Mouse (Mus musculus): ENCODE data around the gene Srgap2. TPM values are rescaled to one million over a fixed set of nuclear protein-coding genes. Genes with fewer than 3 reads are reported as not detected.

Gene Srgap2
- polyA plus RNA-seq, 1 experiment from 2014 or later: 27.2 TPM

GRCm38 (mm10) chr1:131491579-131491978 is 35.6 kb downstream of the Srgap2 start:
- H3K4me3 ChIP-seq (replicated peaks): no peak overlapping the region
- peak; percentile 68 for ATAC-seq (ENCODE audit: low FRiP score)
- peaks cover 31% of the 10 kb centered on the region for H3K4me1 ChIP-seq
- peak overlapping the region; percentile 9; the same call in 1 of the 2 replicates for H3K4me2 ChIP-seq
- no peak overlapping the region for H3K9ac ChIP-seq (replicated peaks)
- H3K36me3 ChIP-seq: no peaks in the 10 kb centered on the region
- H3K9me3 ChIP-seq (replicated peaks): no peaks in the 10 kb centered on the region
- 31% methylated on average over 4 of the region's 4 CpGs for WGBS
- no peaks in the 10 kb centered on the region for H3K27me3 ChIP-seq (replicated peaks)
- H3K27ac ChIP-seq (replicated peaks): peak overlapping the region; percentile 64

DNA sequence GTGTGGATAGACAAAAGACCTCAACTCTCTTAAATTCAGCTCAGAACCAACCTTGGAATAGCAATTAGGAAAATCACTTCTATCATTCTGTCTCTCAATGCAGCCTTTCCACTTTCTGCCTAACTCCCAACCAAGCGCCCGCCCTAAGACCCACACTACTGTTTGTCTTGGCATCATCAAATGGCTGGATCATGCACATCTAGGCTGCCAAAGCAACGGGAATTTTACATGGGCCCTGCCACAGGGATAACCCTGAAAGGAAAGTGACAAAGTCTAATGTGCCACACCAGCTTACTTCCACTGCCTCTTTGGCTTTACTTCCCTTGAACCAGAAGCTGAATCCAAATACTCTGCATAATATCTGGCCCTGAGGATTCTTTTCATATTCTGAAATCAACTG is 37.8 kb downstream of the Srgap2 start:
- no peak overlapping the region for H3K27ac ChIP-seq (replicated peaks)
- H3K9me3 ChIP-seq (replicated peaks): no peaks in the 10 kb centered on the region
- no peaks in the 10 kb centered on the region for H3K27me3 ChIP-seq (replicated peaks)
- 80% methylated on average over 3 of the region's 3 CpGs for WGBS
- H3K9ac ChIP-seq (replicated peaks): no peak overlapping the region
- no peak overlapping the region for H3K4me3 ChIP-seq (replicated peaks)
- no peaks in the 10 kb centered on the region for H3K36me3 ChIP-seq
- no peak overlapping the region for H3K4me2 ChIP-seq
- peaks cover 27% of the 10 kb centered on the region for H3K4me1 ChIP-seq
- ATAC-seq (ENCODE audit: low FRiP score): no peak

DNA sequence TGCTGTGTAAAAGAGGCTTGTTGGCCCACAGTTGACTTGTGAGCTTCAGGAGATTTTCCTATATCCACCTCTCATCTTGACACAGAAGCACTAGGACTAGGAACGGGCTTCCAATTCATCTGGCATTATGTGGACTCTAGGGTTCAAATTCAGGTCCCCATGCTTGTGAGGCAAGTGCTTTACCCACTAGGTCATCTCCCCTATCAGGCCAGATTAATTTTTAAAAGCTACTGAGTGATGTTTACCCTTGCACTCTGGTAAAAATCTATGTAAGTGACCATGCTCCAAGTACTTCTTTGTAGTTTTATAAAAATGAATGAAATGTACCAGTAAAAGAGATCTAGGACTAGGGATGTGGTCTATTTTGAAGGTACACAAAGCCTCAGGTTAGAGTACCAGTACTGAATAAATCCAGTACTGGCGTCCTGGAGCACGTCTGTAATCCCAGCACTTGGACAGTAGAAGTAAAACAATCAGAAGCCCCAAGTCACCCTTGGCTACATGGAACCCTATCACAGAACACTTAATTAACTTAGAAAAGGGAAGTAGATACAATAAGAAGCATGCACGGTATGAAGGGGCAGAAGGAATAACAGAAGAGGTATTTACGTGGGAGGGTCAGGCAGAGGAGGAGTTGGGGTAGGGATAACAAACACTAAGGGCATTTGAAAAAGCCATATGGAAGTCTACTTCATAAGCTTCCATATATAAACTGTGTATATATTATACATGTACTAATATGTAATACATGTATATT is 40.9 kb downstream of the Srgap2 start:
- Histone ChIP-seq H3K36me3 (no peaks in the 10 kb centered on the region), H3K4me1 (peaks cover 13% of the 10 kb centered on the region; the same call in 1 of the 2 replicates), H3K9me3 (replicated peaks) (no peaks in the 10 kb centered on the region), H3K4me2 (no peak overlapping the region), H3K27ac (replicated peaks) (no peak overlapping the region), H3K27me3 (replicated peaks) (no peaks in the 10 kb centered on the region), H3K4me3 (replicated peaks) (no peak overlapping the region), H3K9ac (replicated peaks) (no peak overlapping the region)
- no peak for ATAC-seq (ENCODE audit: low FRiP score)
- WGBS: 81% methylated on average over 5 of the region's 5 CpGs

- peaks cover 10% of the 10 kb centered on the region; the same call in 1 of the 2 replicates for H3K4me1 ChIP-seq
- no peaks in the 10 kb centered on the region for H3K27me3 ChIP-seq (replicated peaks)
- no peak overlapping the region for H3K27ac ChIP-seq (replicated peaks)
- H3K9ac ChIP-seq (replicated peaks): no peak overlapping the region
- H3K4me2 ChIP-seq: no peak overlapping the region
- no peak overlapping the region for H3K4me3 ChIP-seq (replicated peaks)
- H3K36me3 ChIP-seq: no peaks in the 10 kb centered on the region
- ATAC-seq (ENCODE audit: low FRiP score): no peak
- H3K9me3 ChIP-seq (replicated peaks): no peaks in the 10 kb centered on the region
- WGBS: 89% methylated on average over 3 of the region's 3 CpGs
These were observed 44.9 kb downstream of the Srgap2 start for GRCm38 (mm10) chr1:131482242-131482641.

GRCm38 (mm10) chr1:131481391-131481790 is 45.8 kb downstream of the Srgap2 start:
- no peaks in the 10 kb centered on the region for H3K36me3 ChIP-seq
- H3K9me3 ChIP-seq (replicated peaks): no peaks in the 10 kb centered on the region
- no peak overlapping the region for H3K4me2 ChIP-seq
- H3K27ac ChIP-seq (replicated peaks): no peak overlapping the region
- no peak overlapping the region for H3K9ac ChIP-seq (replicated peaks)
- no peak overlapping the region for H3K4me3 ChIP-seq (replicated peaks)
- H3K4me1 ChIP-seq: peaks cover 6% of the 10 kb centered on the region; the same call in 1 of the 2 replicates
- no peak for ATAC-seq (ENCODE audit: low FRiP score)
- H3K27me3 ChIP-seq (replicated peaks): no peaks in the 10 kb centered on the region

- Histone ChIP-seq H3K9ac (replicated peaks) (no peak overlapping the region), H3K4me3 (replicated peaks) (no peak overlapping the region), H3K9me3 (replicated peaks) (no peaks in the 10 kb centered on the region), H3K27me3 (replicated peaks) (no peaks in the 10 kb centered on the region), H3K27ac (replicated peaks) (no peak overlapping the region), H3K36me3 (no peaks in the 10 kb centered on the region), H3K4me1 (peaks cover 6% of the 10 kb centered on the region; the same call in 1 of the 2 replicates), H3K4me2 (no peak overlapping the region)
- 23% methylated on average over 2 of the region's 2 CpGs for WGBS
- no peak for ATAC-seq (ENCODE audit: low FRiP score)
These were observed 48.3 kb downstream of the Srgap2 start for GRCm38 (mm10) chr1:131478770-131479305.

DNA sequence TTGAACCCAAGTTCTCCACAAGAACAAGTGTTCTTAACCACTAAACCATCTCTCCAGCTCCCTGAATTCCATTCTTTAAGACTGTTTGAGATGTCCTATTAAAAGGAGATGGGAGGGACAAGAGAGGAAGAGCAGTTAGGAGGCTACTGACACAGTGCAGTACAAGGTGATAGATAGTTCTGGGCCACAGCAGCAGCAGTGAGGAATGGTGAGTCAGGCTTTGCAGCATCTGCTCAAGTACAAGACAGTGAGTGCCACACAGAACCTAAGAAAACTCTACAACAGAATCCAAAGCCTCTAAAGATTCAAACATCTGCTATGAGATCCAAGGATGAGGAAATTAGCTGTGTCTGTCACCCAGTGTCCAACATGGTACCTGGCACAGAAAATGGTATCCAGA is 51.8 kb downstream of the Srgap2 start:
- Histone ChIP-seq H3K36me3 (no peaks in the 10 kb centered on the region), H3K9ac (replicated peaks) (no peak overlapping the region), H3K4me3 (replicated peaks) (no peak overlapping the region), H3K27me3 (replicated peaks) (no peaks in the 10 kb centered on the region), H3K9me3 (replicated peaks) (no peaks in the 10 kb centered on the region), H3K27ac (replicated peaks) (no peak overlapping the region), H3K4me2 (no peak overlapping the region), H3K4me1 (no peaks in the 10 kb centered on the region)
- no peak for ATAC-seq (ENCODE audit: low FRiP score)

GRCm38 (mm10) chr1:131473631-131474118 is 53.5 kb downstream of the Srgap2 start:
- no peaks in the 10 kb centered on the region for H3K36me3 ChIP-seq
- H3K4me1 ChIP-seq: no peaks in the 10 kb centered on the region
- H3K9me3 ChIP-seq (replicated peaks): no peaks in the 10 kb centered on the region
- no peak overlapping the region for H3K27ac ChIP-seq (replicated peaks)
- no peak overlapping the region for H3K4me2 ChIP-seq
- ATAC-seq (ENCODE audit: low FRiP score): no peak
- no peak overlapping the region for H3K9ac ChIP-seq (replicated peaks)
- no peaks in the 10 kb centered on the region for H3K27me3 ChIP-seq (replicated peaks)
- H3K4me3 ChIP-seq (replicated peaks): no peak overlapping the region

- Histone ChIP-seq H3K4me3 (replicated peaks) (no peak overlapping the region), H3K9me3 (replicated peaks) (no peaks in the 10 kb centered on the region), H3K4me1 (peaks cover 2% of the 10 kb centered on the region; the same call in 1 of the 2 replicates), H3K9ac (replicated peaks) (no peak overlapping the region), H3K4me2 (no peak overlapping the region), H3K27ac (replicated peaks) (no peak overlapping the region), H3K36me3 (no peaks in the 10 kb centered on the region), H3K27me3 (replicated peaks) (no peaks in the 10 kb centered on the region)
- 88% methylated on average over 1 of the region's 1 CpGs for WGBS
- ATAC-seq (ENCODE audit: low FRiP score): no peak
These were observed 56.6 kb downstream of the Srgap2 start for GRCm38 (mm10) chr1:131470597-131470996.

DNA sequence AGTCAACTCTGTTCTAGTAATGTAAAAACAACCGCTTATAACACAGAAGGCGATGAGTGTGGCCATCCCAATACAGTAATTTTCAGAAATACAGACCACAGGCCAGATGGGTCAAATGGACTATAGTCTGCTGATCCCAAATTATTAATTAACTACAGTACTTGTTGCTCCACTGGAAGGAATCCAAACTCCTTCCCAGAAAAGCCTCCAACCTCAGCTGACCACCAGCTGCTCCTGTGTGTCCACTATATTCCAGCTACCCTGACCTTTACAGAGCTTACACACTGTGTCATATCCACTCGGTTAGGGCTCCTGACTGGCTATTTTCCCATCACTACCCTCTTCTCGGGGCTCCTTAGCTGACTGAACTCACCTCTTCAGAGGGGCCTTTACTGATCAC is 61.3 kb downstream of the Srgap2 start:
- H3K9me3 ChIP-seq (replicated peaks): no peaks in the 10 kb centered on the region
- H3K36me3 ChIP-seq: no peaks in the 10 kb centered on the region
- H3K4me3 ChIP-seq (replicated peaks): no peak overlapping the region
- H3K9ac ChIP-seq (replicated peaks): no peak overlapping the region
- H3K27me3 ChIP-seq (replicated peaks): no peaks in the 10 kb centered on the region
- no peak overlapping the region for H3K27ac ChIP-seq (replicated peaks)
- 92% methylated on average over 4 of the region's 4 CpGs for WGBS
- H3K4me2 ChIP-seq: no peak overlapping the region
- H3K4me1 ChIP-seq: peaks cover 10% of the 10 kb centered on the region
- ATAC-seq (ENCODE audit: low FRiP score): no peak

- Histone ChIP-seq H3K9me3 (replicated peaks) (no peaks in the 10 kb centered on the region), H3K4me1 (peaks cover 12% of the 10 kb centered on the region), H3K27me3 (replicated peaks) (no peaks in the 10 kb centered on the region), H3K4me3 (replicated peaks) (no peak overlapping the region), H3K27ac (replicated peaks) (no peak overlapping the region), H3K36me3 (no peaks in the 10 kb centered on the region), H3K9ac (replicated peaks) (no peak overlapping the region), H3K4me2 (no peak overlapping the region)
- ATAC-seq (ENCODE audit: low FRiP score): no peak
- 94% methylated on average over 6 of the region's 6 CpGs for WGBS
These were observed 63.1 kb downstream of the Srgap2 start for GRCm38 (mm10) chr1:131463953-131464627.

All from neural tube, embryonic 15.5 days (tissue).